Mouse (Mus musculus) stomach, embryonic 16.5 days (tissue): ENCODE measurements around the gene Adam11. TPM values are rescaled to one million over a fixed set of nuclear protein-coding genes. Genes with fewer than 3 reads are reported as not detected.

Experiments used
- ATAC-seq: fragments of 200-750 bp; cut with Nextera tagmentation; 2 replicates; pipeline ENCODE4 v1.8.0; 2017; ENCODE audit warnings: moderate number of reproducible peaks, moderate TSS enrichment; ENCODE audit not compliant: insufficient read depth, low FRiP score
- H3K27ac ChIP-seq: fragments of 300-500 bp; sonication (generic); 2 replicates; pipeline ENCODE4 v1.5.1; 2014; ENCODE audit warnings: low read length
- H3K27me3 ChIP-seq: fragments of 300-500 bp; sonication (generic); 2 replicates; pipeline ENCODE4 v1.6.1; 2014; ENCODE audit warnings: low read length, control low read depth, mixed read lengths; ENCODE audit not compliant: control insufficient read depth, insufficient read depth
- H3K36me3 ChIP-seq: fragments of 300-500 bp; sonication (generic); 2 replicates; pipeline ENCODE4 v1.6.1; 2014; ENCODE audit warnings: low read length; ENCODE audit not compliant: control insufficient read depth, insufficient read depth
- H3K4me1 ChIP-seq: fragments of 300-500 bp; sonication (generic); 2 replicates; pipeline ENCODE4 v1.6.1; 2014; ENCODE audit warnings: low read length, control low read depth, mixed read lengths; ENCODE audit not compliant: control insufficient read depth, insufficient read depth
- H3K4me2 ChIP-seq: fragments of 300-500 bp; sonication (generic); 2 replicates; pipeline ENCODE4 v1.6.1; 2014; ENCODE audit warnings: low read depth, low read length, mixed read lengths
- H3K4me3 ChIP-seq: fragments of 300-500 bp; sonication (generic); replicated peaks from 2 replicates; pipeline ENCODE4 v1.5.1; 2014; ENCODE audit warnings: mild to moderate bottlenecking, low read length
- H3K9ac ChIP-seq: fragments of 300-500 bp; sonication (generic); 2 replicates; pipeline ENCODE4 v1.6.1; 2014; ENCODE audit warnings: low read length
- H3K9me3 ChIP-seq: fragments of 300-500 bp; sonication (generic); replicated peaks from 2 replicates; pipeline ENCODE4 v1.6.1; 2016; ENCODE audit warnings: low read length, control low read depth; ENCODE audit not compliant: control insufficient read depth
- WGBS: fragments of 180-500 bp; shearing (Covaris S2); extraction: QIAGEN DNeasy Blood & Tissue Kit; methylation state at CpG from one replicate; pipeline ENCODE4 v1.1.7; 2014; 5-methylcytosine and 5-hydroxymethylcytosine counted together
- polyA plus RNA-seq: library from polyadenylated mRNA; unstranded; fragments of >200 nt; fragmentation: Nextera tagmentation; extraction: Ambion mirVana; gene quantifications from 2 replicates; pipeline ENCODE4 v1.2.1, GENCODE M21; 2015

The Adam11 gene
- polyA plus RNA-seq, 1 experiment from 2014 or later: 4.5 TPM

DNA sequence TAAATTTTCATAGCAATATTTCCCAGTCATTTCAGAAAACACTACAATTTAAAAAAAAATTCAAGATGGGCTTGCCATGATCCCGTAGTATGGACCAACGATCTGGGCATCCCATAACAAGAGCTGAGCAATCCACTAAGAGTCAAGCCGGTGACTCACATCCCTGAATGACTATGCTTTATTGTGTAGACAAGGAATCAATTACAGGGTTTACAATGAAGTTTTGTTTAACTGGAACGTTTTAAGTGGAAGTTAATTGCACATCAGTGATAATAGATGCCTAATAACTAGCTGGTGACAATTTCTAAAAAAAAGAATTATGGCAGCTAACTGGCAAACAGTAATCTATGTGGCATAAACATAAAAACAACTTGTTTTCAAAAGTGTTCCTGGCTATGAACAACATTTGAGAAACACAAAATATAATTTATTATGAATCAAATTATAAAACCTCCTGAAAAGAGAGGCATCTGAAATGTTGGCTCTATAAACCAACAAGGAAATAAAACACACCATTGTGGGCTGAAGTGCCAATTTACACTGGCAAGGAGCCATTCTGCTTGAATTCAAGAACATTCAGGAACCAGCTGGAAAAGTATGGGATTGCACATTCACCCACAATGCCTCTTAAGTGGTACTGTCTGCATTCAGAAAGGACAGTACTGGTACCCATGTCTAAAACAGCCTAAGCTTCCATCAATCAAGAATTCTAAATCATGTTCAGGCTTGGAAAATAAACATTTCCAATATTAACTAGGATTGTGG is 49.7 kb downstream of the Adam11 start:
- Histone ChIP-seq H3K4me2 (no peak overlapping the region), H3K9me3 (no peaks in the 10 kb centered on the region), H3K36me3 (no peaks in the 10 kb centered on the region), H3K27me3 (no peaks in the 10 kb centered on the region), H3K27ac (no peak overlapping the region), H3K4me3 (no peak overlapping the region), H3K9ac (no peak overlapping the region), H3K4me1 (peaks cover 3% of the 10 kb centered on the region)
- 47% methylated on average over 4 of the region's 4 CpGs for WGBS
- no peak for ATAC-seq

- peaks cover 14% of the 10 kb centered on the region for H3K4me1 ChIP-seq
- no peak overlapping the region for H3K27ac ChIP-seq
- ATAC-seq: no peak
- H3K4me2 ChIP-seq: no peak overlapping the region
- no peaks in the 10 kb centered on the region for H3K36me3 ChIP-seq
- H3K27me3 ChIP-seq: no peaks in the 10 kb centered on the region
- H3K9ac ChIP-seq: no peak overlapping the region
- no peak overlapping the region for H3K4me3 ChIP-seq
- H3K9me3 ChIP-seq: no peaks in the 10 kb centered on the region
Measured at GRCm38 (mm10) chr11:102814881-102815280, 53.6 kb downstream of the Adam11 start.

- H3K4me2 ChIP-seq: peak overlapping the region; percentile 83
- ATAC-seq: peak; percentile 68
- peak overlapping the region; percentile 70 for H3K4me3 ChIP-seq
- H3K27ac ChIP-seq: peak overlapping the region; percentile 97
- under 1% methylated on average over 71 of the region's 92 CpGs for WGBS
- H3K9me3 ChIP-seq: no peaks in the 10 kb centered on the region
- no peaks in the 10 kb centered on the region for H3K36me3 ChIP-seq
- peaks cover 14% of the 10 kb centered on the region for H3K4me1 ChIP-seq
- H3K9ac ChIP-seq: peak overlapping the region; percentile 96
- H3K27me3 ChIP-seq: no peaks in the 10 kb centered on the region
Measured at GRCm38 (mm10) chr11:102818121-102819020, 57.1 kb downstream of the Adam11 start.

DNA sequence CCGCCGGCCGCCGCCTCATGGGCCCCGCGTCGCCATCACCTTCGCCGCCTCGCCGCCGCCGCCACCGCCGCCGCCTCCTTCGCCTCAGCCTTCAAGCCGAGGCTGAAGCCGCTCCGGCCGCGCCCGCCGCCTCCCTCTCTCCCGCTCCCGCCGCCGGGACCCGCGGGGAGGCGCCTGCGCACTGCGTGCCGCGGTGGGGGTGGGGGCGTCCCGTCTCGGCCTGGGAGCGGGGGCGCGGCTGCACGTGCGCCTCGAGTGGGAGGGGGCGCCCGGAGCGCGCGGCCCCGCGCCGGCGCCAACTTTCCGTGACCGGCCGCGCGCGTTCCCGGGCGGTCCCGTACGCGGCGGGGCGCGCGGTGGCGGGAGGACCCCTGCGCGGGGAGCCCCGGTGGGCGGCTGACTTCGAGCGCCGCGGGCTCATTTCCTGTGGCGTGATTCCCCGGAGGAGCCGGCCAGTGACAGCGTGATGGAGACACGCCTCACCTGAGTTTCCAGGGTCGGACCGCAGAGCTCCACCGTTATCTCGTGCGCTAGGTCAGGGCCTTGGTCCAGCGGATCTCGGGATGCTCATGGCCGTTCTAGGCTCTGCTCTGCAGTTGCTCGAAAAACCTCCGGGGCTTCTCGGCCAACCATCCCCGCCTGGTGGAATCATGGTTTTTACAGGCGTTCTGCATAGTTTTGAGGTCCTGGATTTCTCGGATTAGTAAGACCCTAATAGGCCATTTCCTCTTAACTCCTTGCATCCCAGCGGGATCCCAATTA is 58.0 kb downstream of the Adam11 start, which contains the start of gene Gjc1:
TSS of gene Gjc1 (minus strand) at position 680 of the 762 bp plus-strand sequence.
- no peaks in the 10 kb centered on the region for H3K36me3 ChIP-seq
- ATAC-seq: peak; percentile 89
- WGBS: under 1% methylated on average over 69 of the region's 97 CpGs
- H3K4me1 ChIP-seq: peaks cover 14% of the 10 kb centered on the region
- no peaks in the 10 kb centered on the region for H3K27me3 ChIP-seq
- peak within 1 kb of the TSS; percentile 97 for H3K27ac ChIP-seq
- peak within 1 kb of the TSS; percentile 70 for H3K4me3 ChIP-seq
- H3K4me2 ChIP-seq: peak within 1 kb of the TSS; percentile 83
- H3K9me3 ChIP-seq: no peaks in the 10 kb centered on the region
- H3K9ac ChIP-seq: peak within 1 kb of the TSS; percentile 96

- no peaks in the 10 kb centered on the region for H3K36me3 ChIP-seq
- H3K4me1 ChIP-seq: peaks cover 14% of the 10 kb centered on the region
- H3K4me3 ChIP-seq: peak overlapping the region; percentile 70
- peak overlapping the region; percentile 96 for H3K9ac ChIP-seq
- no peaks in the 10 kb centered on the region for H3K9me3 ChIP-seq
- no peak for ATAC-seq
- 7% methylated on average over 14 of the region's 14 CpGs for WGBS
- H3K27me3 ChIP-seq: no peaks in the 10 kb centered on the region
- peak overlapping the region; percentile 97 for H3K27ac ChIP-seq
- H3K4me2 ChIP-seq: peak overlapping the region; percentile 83
Measured at GRCm38 (mm10) chr11:102819783-102820385, 58.6 kb downstream of the Adam11 start.

DNA sequence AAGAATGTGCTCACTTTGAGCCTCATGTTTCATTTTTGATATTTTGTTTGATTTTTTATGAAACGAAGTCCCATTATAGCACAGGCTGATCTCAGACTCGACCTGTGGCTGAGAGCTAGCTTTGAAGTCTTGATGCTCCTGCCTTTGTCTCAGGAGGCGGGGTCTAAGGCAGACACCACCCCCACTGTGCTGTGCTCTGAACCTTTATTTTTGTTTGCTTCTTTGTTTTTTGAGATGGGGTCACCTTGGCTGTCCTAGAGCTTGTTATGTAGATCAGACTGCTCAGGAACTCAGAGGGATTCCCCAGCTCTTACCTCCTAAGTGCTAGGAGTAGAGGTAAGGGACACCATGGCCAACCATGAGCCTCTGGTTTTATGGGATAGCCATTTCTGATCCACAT is 59.2 kb downstream of the Adam11 start:
- peaks cover 14% of the 10 kb centered on the region for H3K4me1 ChIP-seq
- WGBS: 26% methylated on average over 3 of the region's 3 CpGs
- no peak overlapping the region for H3K27ac ChIP-seq
- H3K4me2 ChIP-seq: no peak overlapping the region
- no peaks in the 10 kb centered on the region for H3K27me3 ChIP-seq
- ATAC-seq: no peak
- no peak overlapping the region for H3K9ac ChIP-seq
- no peaks in the 10 kb centered on the region for H3K36me3 ChIP-seq
- H3K9me3 ChIP-seq: no peaks in the 10 kb centered on the region
- no peak overlapping the region for H3K4me3 ChIP-seq

DNA sequence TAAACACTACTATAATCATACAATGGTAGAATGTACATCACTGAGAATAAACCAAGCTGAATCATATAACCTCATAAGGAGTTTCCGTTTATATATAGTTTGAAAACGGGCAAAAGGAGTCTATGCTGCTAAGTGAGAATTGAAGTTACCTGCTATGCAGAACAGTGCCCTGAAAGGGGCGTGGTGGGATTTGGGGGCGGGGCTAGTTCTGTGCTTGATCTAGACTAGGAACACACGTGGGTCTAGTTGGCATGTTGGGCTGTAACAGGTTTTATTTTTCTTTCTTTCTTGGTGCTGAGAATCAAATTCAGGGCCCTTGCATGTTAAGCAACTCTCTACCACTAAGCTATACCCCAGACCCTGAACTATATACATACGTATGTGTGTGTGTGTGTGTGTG is 60.0 kb downstream of the Adam11 start:
- H3K4me2 ChIP-seq: no peak overlapping the region
- whole genome bisulfite sequencing: 52% methylated on average over 6 of the region's 6 CpGs

DNA sequence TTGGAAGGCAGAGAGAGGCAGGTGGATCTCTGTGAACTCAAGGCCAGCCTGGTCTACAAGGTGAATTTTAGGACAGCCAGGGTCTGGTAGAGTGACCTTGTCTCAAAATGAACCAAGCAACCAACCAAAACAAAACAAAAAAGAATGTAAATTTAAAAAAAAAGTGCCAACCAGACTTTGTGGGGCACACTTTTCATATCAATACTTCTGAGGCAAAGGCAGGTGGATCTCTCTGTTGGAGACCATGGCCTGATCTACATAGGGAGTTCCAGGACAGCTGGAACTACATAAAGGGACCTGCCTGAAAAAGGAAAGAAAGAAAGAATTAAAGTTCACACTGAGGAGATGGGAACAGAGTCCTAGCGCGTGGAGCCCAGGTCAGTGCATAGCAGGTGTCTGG is 65.2 kb downstream of the Adam11 start:
- no peak overlapping the region for H3K9ac ChIP-seq
- no peak overlapping the region for H3K4me2 ChIP-seq
- H3K4me1 ChIP-seq: no peaks in the 10 kb centered on the region
- no peaks in the 10 kb centered on the region for H3K36me3 ChIP-seq
- H3K27me3 ChIP-seq: no peaks in the 10 kb centered on the region
- no peak for ATAC-seq
- WGBS: 66% methylated on average over 2 of the region's 2 CpGs
- H3K9me3 ChIP-seq: no peaks in the 10 kb centered on the region
- no peak overlapping the region for H3K27ac ChIP-seq
- H3K4me3 ChIP-seq: no peak overlapping the region

More for the DNA sequence above, 60.0 kb downstream of the Adam11 start:
- no peak for ATAC-seq
- no peaks in the 10 kb centered on the region for H3K36me3 ChIP-seq
- H3K4me1 ChIP-seq: peaks cover 9% of the 10 kb centered on the region
- H3K27me3 ChIP-seq: no peaks in the 10 kb centered on the region
- no peak overlapping the region for H3K4me3 ChIP-seq
- H3K9me3 ChIP-seq: no peaks in the 10 kb centered on the region
- H3K9ac ChIP-seq: no peak overlapping the region
- H3K27ac ChIP-seq: no peak overlapping the region
